Mouse (Mus musculus) CH12.LX (cell line): ENCODE measurements around the gene Cemip2. TPM values are rescaled to one million over a fixed set of nuclear protein-coding genes. Genes with fewer than 3 reads are reported as not detected.

Experiments used
- DNase-seq: peaks from one replicate; pipeline ENCODE4 v3.0.0-alpha.2; 2013; ENCODE audit errors: extremely low read depth
- H3K27ac ChIP-seq: 2 replicates; pipeline ENCODE4 v1.5.1; 2012; ENCODE audit warnings: low read depth, mild to moderate bottlenecking, control low read depth, moderate library complexity; ENCODE audit not compliant: insufficient read depth
- H3K27me3 ChIP-seq: replicated peaks from 2 replicates; pipeline ENCODE3; 2012; ENCODE audit warnings: inconsistent platforms
- H3K36me3 ChIP-seq, 2 experiments: replicated peaks in 1 of 2; 2 replicates each; pipeline versions ENCODE3 to v1.6.1; 2012; ENCODE audit warnings: inconsistent platforms in 1 of 2, low read length in 1 of 2, mild to moderate bottlenecking in 1 of 2, mixed read lengths in 1 of 2, moderate library complexity in 1 of 2; ENCODE audit not compliant: control insufficient read depth in 1 of 2, insufficient read depth in 1 of 2
- H3K4me1 ChIP-seq, 2 experiments: 2 replicates each; pipeline ENCODE4 v1.6.1; 2012; ENCODE audit warnings: inconsistent platforms in 1 of 2, moderate library complexity in 1 of 2; ENCODE audit not compliant: insufficient read depth in 2 of 2, control insufficient read depth in 1 of 2
- H3K4me2 ChIP-seq: 2 replicates; pipeline ENCODE4 v1.6.1; 2012; ENCODE audit warnings: low read depth, mild to moderate bottlenecking, control low read depth; ENCODE audit not compliant: poor library complexity, insufficient read depth, severe bottlenecking
- H3K4me3 ChIP-seq, 3 experiments: fragments of 150-350 bp in 1 of 3; sonication (generic) in 1 of 3; replicated peaks in 1 of 3; 2 replicates each; pipeline versions ENCODE3 to v1.5.1; 2011 to 2012; ENCODE audit warnings: low read depth in 2 of 3, low read length in 2 of 3, mild to moderate bottlenecking in 2 of 3, moderate library complexity in 2 of 3, control low read depth in 1 of 3, improper control_type of control experiment in 1 of 3, inconsistent platforms in 1 of 3, mixed read lengths in 1 of 3; ENCODE audit not compliant: poor library complexity in 1 of 3
- H3K79me2 ChIP-seq: replicated peaks from 2 replicates; pipeline ENCODE4 v1.6.1; 2012; ENCODE audit warnings: mild to moderate bottlenecking, moderate library complexity; ENCODE audit not compliant: control insufficient read depth, poor library complexity, insufficient read depth, severe bottlenecking; ENCODE audit errors: extremely low read depth
- H3K9ac ChIP-seq: 2 replicates; pipeline ENCODE4 v1.6.1; 2012; ENCODE audit warnings: low read depth, mild to moderate bottlenecking, control low read depth, moderate library complexity; ENCODE audit not compliant: insufficient read depth
- H3K9me3 ChIP-seq: replicated peaks from 2 replicates; pipeline ENCODE3; 2012; ENCODE audit warnings: low read length, inconsistent platforms, mixed read lengths
- BHLHE40 ChIP-seq: IDR thresholded peaks from 2 replicates; pipeline ENCODE4 v1.6.1; 2011; ENCODE audit warnings: mild to moderate bottlenecking, low read depth, low read length, improper control_type of control experiment
- CHD1 ChIP-seq: IDR thresholded peaks from 2 replicates; pipeline ENCODE4 v1.6.1; 2012; ENCODE audit warnings: low read depth, low read length, improper control_type of control experiment, inconsistent platforms
- CHD2 ChIP-seq: IDR thresholded peaks from 2 replicates; pipeline ENCODE4 v1.6.1; 2011; ENCODE audit warnings: low read length, improper control_type of control experiment
- CTCF ChIP-seq, 2 experiments: IDR thresholded peaks in 1 of 2; conservative IDR thresholded peaks in 1 of 2; 2 replicates each; pipeline ENCODE4 v1.5.1; 2011 to 2012; ENCODE audit warnings: low read depth in 2 of 2, low read length in 2 of 2, improper control_type of control experiment in 1 of 2, inconsistent platforms in 1 of 2, mild to moderate bottlenecking in 1 of 2, moderate library complexity in 1 of 2
- E2F4 ChIP-seq: IDR thresholded peaks from 2 replicates; pipeline ENCODE4 v1.6.1; 2011; ENCODE audit warnings: low read depth, low read length, improper control_type of control experiment; ENCODE audit not compliant: insufficient replicate concordance
- GABPA ChIP-seq: IDR thresholded peaks from 2 replicates; pipeline ENCODE4 v1.6.1; 2012; ENCODE audit warnings: low read depth, low read length, improper control_type of control experiment, inconsistent platforms; ENCODE audit not compliant: insufficient replicate concordance
- HCFC1 ChIP-seq: IDR thresholded peaks from 2 replicates; pipeline ENCODE4 v1.6.1; 2012; ENCODE audit warnings: low read depth, mild to moderate bottlenecking, inconsistent platforms, low read length, improper control_type of control experiment
- IRF4 ChIP-seq: IDR thresholded peaks from 2 replicates; pipeline ENCODE4 v1.6.1; 2014; ENCODE audit warnings: low read depth, mild to moderate bottlenecking, inconsistent platforms, low read length, improper control_type of control experiment
- JUN ChIP-seq: IDR thresholded peaks from 2 replicates; pipeline ENCODE4 v1.6.1; 2011; ENCODE audit warnings: low read depth, mild to moderate bottlenecking, low read length, improper control_type of control experiment, moderate library complexity; ENCODE audit not compliant: insufficient read depth
- JUND ChIP-seq: conservative IDR thresholded peaks from 2 replicates; pipeline ENCODE4 v1.6.1; 2011; ENCODE audit warnings: low read depth, low read length, improper control_type of control experiment
- KAT2A ChIP-seq: IDR thresholded peaks from 2 replicates; pipeline ENCODE4 v1.6.1; 2012; ENCODE audit warnings: low read length, improper control_type of control experiment, inconsistent platforms; ENCODE audit not compliant: insufficient replicate concordance
- MAX ChIP-seq: IDR thresholded peaks from 2 replicates; pipeline ENCODE4 v1.6.1; 2011; ENCODE audit warnings: low read length, improper control_type of control experiment
- MAZ ChIP-seq: IDR thresholded peaks from 2 replicates; pipeline ENCODE4 v1.6.1; 2012; ENCODE audit warnings: low read depth, mild to moderate bottlenecking, inconsistent platforms, low read length, improper control_type of control experiment, moderate library complexity
- MEF2A ChIP-seq: IDR thresholded peaks from 2 replicates; pipeline ENCODE4 v1.6.1; 2014; ENCODE audit warnings: low read depth, mild to moderate bottlenecking, inconsistent platforms, low read length, improper control_type of control experiment, borderline replicate concordance
- MXI1 ChIP-seq: IDR thresholded peaks from 2 replicates; pipeline ENCODE4 v1.6.1; 2011; ENCODE audit warnings: mild to moderate bottlenecking, low read depth, low read length, improper control_type of control experiment
- MYC ChIP-seq: IDR thresholded peaks from 2 replicates; pipeline ENCODE4 v1.6.1; 2011; ENCODE audit warnings: low read depth, mild to moderate bottlenecking, improper control_type of control experiment, low read length
- NELFE ChIP-seq: IDR thresholded peaks from 2 replicates; pipeline ENCODE4 v1.6.1; 2011; ENCODE audit warnings: low read depth, low read length, improper control_type of control experiment
- NRF1 ChIP-seq: IDR thresholded peaks from 2 replicates; pipeline ENCODE4 v1.6.1; 2014; ENCODE audit warnings: low read depth, mild to moderate bottlenecking, inconsistent platforms, low read length, improper control_type of control experiment, moderate library complexity
- PAX5 ChIP-seq: IDR thresholded peaks from 2 replicates; pipeline ENCODE4 v1.6.1; 2012; ENCODE audit warnings: low read length, inconsistent platforms, mixed read lengths
- POLR2AphosphoS2 ChIP-seq: IDR thresholded peaks from 2 replicates; pipeline ENCODE4 v1.6.1; 2011; ENCODE audit warnings: low read depth, low read length, improper control_type of control experiment
- RAD21 ChIP-seq: IDR thresholded peaks from 2 replicates; pipeline ENCODE4 v1.6.1; 2011; ENCODE audit warnings: low read depth, mild to moderate bottlenecking, low read length, improper control_type of control experiment, moderate library complexity
- RCOR1 ChIP-seq: conservative IDR thresholded peaks from 2 replicates; pipeline ENCODE4 v1.6.1; 2012; ENCODE audit warnings: low read depth, mild to moderate bottlenecking, inconsistent platforms, low read length, improper control_type of control experiment
- SMC3 ChIP-seq: IDR thresholded peaks from 2 replicates; pipeline ENCODE4 v1.6.1; 2011; ENCODE audit warnings: low read depth, low read length, improper control_type of control experiment
- TBP ChIP-seq: conservative IDR thresholded peaks from 2 replicates; pipeline ENCODE4 v1.6.1; 2011; ENCODE audit warnings: low read depth, low read length, improper control_type of control experiment
- UBTF ChIP-seq: IDR thresholded peaks from 2 replicates; pipeline ENCODE4 v1.6.1; 2012; ENCODE audit warnings: low read depth, mild to moderate bottlenecking, inconsistent platforms, low read length, improper control_type of control experiment, moderate library complexity
- USF1 ChIP-seq: IDR thresholded peaks from 2 replicates; pipeline ENCODE4 v1.6.1; 2014; ENCODE audit warnings: low read depth, mild to moderate bottlenecking, inconsistent platforms, low read length, improper control_type of control experiment
- USF2 ChIP-seq: conservative IDR thresholded peaks from 2 replicates; pipeline ENCODE4 v1.6.1; 2011; ENCODE audit warnings: low read depth, low read length, improper control_type of control experiment
- ZC3H11A ChIP-seq: IDR thresholded peaks from 2 replicates; pipeline ENCODE4 v1.6.1; 2012; ENCODE audit warnings: low read depth, mild to moderate bottlenecking, inconsistent platforms, low read length, improper control_type of control experiment
- ZKSCAN1 ChIP-seq: IDR thresholded peaks from 2 replicates; pipeline ENCODE4 v1.6.1; 2012; ENCODE audit warnings: low read depth, inconsistent platforms, low read length, improper control_type of control experiment, borderline replicate concordance
- ZMIZ1 ChIP-seq: IDR thresholded peaks from 2 replicates; pipeline ENCODE4 v1.6.1; 2012; ENCODE audit warnings: low read depth, mild to moderate bottlenecking, inconsistent platforms, low read length, improper control_type of control experiment
- ZNF384 ChIP-seq: IDR thresholded peaks from 2 replicates; pipeline ENCODE4 v1.6.1; 2012; ENCODE audit warnings: low read depth, low read length, improper control_type of control experiment, inconsistent platforms
- dilution Hi-C: fragments of 300-500 bp; cut with MboI; formaldehyde crosslinking; loops from 2 replicates; pipeline ENCODE4 v1.14.3; 2020; ENCODE audit warnings: low sequenced_read_pairs; ENCODE audit not compliant: extremely low pct_unique_long_range_greater_than_20kb, extremely low pct_ligation_motif_present
- in situ Hi-C: fragments of 300-500 bp; cut with MboI; formaldehyde crosslinking; loops from 3 replicates; pipeline ENCODE4 v1.14.3; 2019; ENCODE audit warnings: low sequenced_read_pairs, low pct_ligation_motif_present, low pct_unique_long_range_greater_than_20kb, mixed read lengths
- polyA plus RNA-seq: library from polyadenylated mRNA; unstranded; fragments of >175 nt; gene quantifications from 2 replicates; pipeline ENCODE4 v1.2.1, GENCODE M21; 2012; ENCODE audit warnings: low read depth; ENCODE audit not compliant: insufficient read length
- total RNA-seq, 2 experiments: library from RNA; depleted of rRNA; stranded (reverse); fragments of 300-350 nt in 1 of 2; fragments of >200 nt in 1 of 2; gene quantifications; 2 replicates each; pipeline ENCODE4 v1.2.3; 2012 to 2014

Gene Cemip2
- total and polyA plus RNA-seq, 3 experiments: 7.4 to 8.5 (median 7.9) TPM

- H3K4me1 ChIP-seq: peaks cover 0 to 5% of the 10 kb centered on the region in 2 experiments; a peak in 2 of 4 replicates
- in situ Hi-C loops: loop anchor here (10.0 kb wide), 2 partner anchors 171 to 531 kb away; no protein-coding TSS in a partner anchor
- H3K79me2 ChIP-seq: no peaks in the 10 kb centered on the region
- dilution Hi-C loops: no loop called here
- H3K27ac ChIP-seq: no peak overlapping the region
- no peak overlapping the region for H3K4me2 ChIP-seq
- no peak overlapping the region for H3K4me3 ChIP-seq
- peaks cover 2% of the 10 kb centered on the region for H3K27me3 ChIP-seq
- no peak overlapping the region for H3K9ac ChIP-seq
- no peaks in the 10 kb centered on the region for H3K9me3 ChIP-seq
- H3K36me3 ChIP-seq: no peaks in the 10 kb centered on the region
- TF ChIP-seq JUND (no peak), RCOR1 (no peak), USF2 (no peak), HCFC1 (no peak), E2F4 (no peak), KAT2A (no peak), TBP (no peak), CHD1 (no peak), MEF2A (no peak), PAX5 (no peak), ZKSCAN1 (no peak), MXI1 (no peak), POLR2AphosphoS2 (no peak), RAD21 (no peak), USF1 (no peak), ZNF384 (no peak), BHLHE40 (no peak), NELFE (no peak), MAZ (no peak)
- TF ChIP-seq, all 38 proteins: peak for 0
- DNase-seq: no peak
Measured at GRCm38 (mm10) chr19:21773621-21774020, 4.5 kb upstream of the Cemip2 start.

GRCm38 (mm10) chr19:21775629-21776028 is 2.5 kb upstream of the Cemip2 start:
- Histone ChIP-seq H3K4me1 (peaks cover 0 to 17% of the 10 kb centered on the region in 2 experiments; a peak in 2 of 4 replicates), H3K27ac (no peak overlapping the region), H3K4me3 (no peak overlapping the region), H3K27me3 (peaks cover 2% of the 10 kb centered on the region), H3K9me3 (no peaks in the 10 kb centered on the region), H3K79me2 (no peaks in the 10 kb centered on the region), H3K4me2 (no peak overlapping the region), H3K9ac (no peak overlapping the region), H3K36me3 (peaks cover 0 to 3% of the 10 kb centered on the region in 2 experiments)
- dilution Hi-C loops: no loop called here
- TF ChIP-seq CHD2 (no peak), NRF1 (no peak), GABPA (no peak), BHLHE40 (no peak), CTCF (conservative IDR thresholded peaks at IDR 0.05 in 1 of 2, IDR thresholded peaks at IDR 0.05 in 1 of 2; ENCODE audit: low read depth in 2 of 2, low read length in 2 of 2) (no peak), ZMIZ1 (no peak), RCOR1 (no peak), SMC3 (no peak), MYC (no peak), POLR2AphosphoS2 (no peak), MAX (no peak), UBTF (no peak), HCFC1 (no peak), CHD1 (no peak), JUN (no peak), NELFE (no peak), ZC3H11A (no peak), IRF4 (no peak), KAT2A (no peak), MXI1 (no peak)
- DNase-seq: no peak
- in situ Hi-C loops: loop anchor here (10.0 kb wide), 2 partner anchors 169 to 529 kb away; no protein-coding TSS in a partner anchor
